Mouse (Mus musculus) cerebellum, postnatal 4 days (tissue): Measurements from ENCODE around the gene Fscn1.

Experiments
- DNase-seq, 2 experiments: peaks; one replicate each; pipeline ENCODE4 v3.0.0; 2022; ENCODE audit warnings: low spot score in 2 of 2, mixed read lengths in 1 of 2

Fscn1 gene

GRCm38 (mm10) chr5:142935642-142936335, 24.4 kb upstream of the Fscn1 start:
- peak in 1 of 2 experiments; percentile 55 for DNase-seq

GRCm38 (mm10) chr5:142936336-142936719, 23.8 kb upstream of the Fscn1 start:
- DNase-seq: peak; percentile 75 to 87

- DNase-seq: no peak
These were observed 22.0 kb upstream of the Fscn1 start for GRCm38 (mm10) chr5:142937956-142938727.

GRCm38 (mm10) chr5:142940393-142940792, 19.8 kb upstream of the Fscn1 start:
- no peak for DNase-seq

GRCm38 (mm10) chr5:142944979-142945682, 15.0 kb upstream of the Fscn1 start:
- DNase-seq: no peak

- DNase-seq: no peak
These were observed 12.7 kb upstream of the Fscn1 start for GRCm38 (mm10) chr5:142947460-142947859.

GRCm38 (mm10) chr5:142949580-142949979, 10.6 kb upstream of the Fscn1 start:
- DNase-seq: no peak

GRCm38 (mm10) chr5:142950405-142950804, 9.7 kb upstream of the Fscn1 start:
- DNase-seq: peak in 1 of 2 experiments; percentile 66

- DNase-seq: no peak
These were observed 6.5 kb upstream of the Fscn1 start for GRCm38 (mm10) chr5:142953641-142954040.

GRCm38 (mm10) chr5:142956956-142957703, 3.0 kb upstream of the Fscn1 start:
- DNase-seq: no peak

GRCm38 (mm10) chr5:142958464-142958863, 1.7 kb upstream of the Fscn1 start:
- DNase-seq: no peak

- DNase-seq: no peak
These were observed 987 bp upstream of the Fscn1 start for GRCm38 (mm10) chr5:142959156-142959555.

- DNase-seq: peak in 1 of 2 experiments; percentile 36
These were observed 680 bp downstream of the Fscn1 start for GRCm38 (mm10) chr5:142960775-142961271.

- DNase-seq: no peak
These were observed 1.3 kb downstream of the Fscn1 start for GRCm38 (mm10) chr5:142961398-142961880.

GRCm38 (mm10) chr5:142961881-142962443, 1.8 kb downstream of the Fscn1 start:
- peak in 1 of 2 experiments; percentile 62 for DNase-seq

- DNase-seq: no peak
These were observed 2.4 kb downstream of the Fscn1 start for GRCm38 (mm10) chr5:142962444-142962961.

- peak in 1 of 2 experiments; percentile 47 for DNase-seq
These were observed 3.0 kb downstream of the Fscn1 start for GRCm38 (mm10) chr5:142963003-142963704.

- peak in 1 of 2 experiments; percentile 25 for DNase-seq
These were observed 3.8 kb downstream of the Fscn1 start for GRCm38 (mm10) chr5:142963705-142964494.

GRCm38 (mm10) chr5:142964650-142965049, 4.5 kb downstream of the Fscn1 start:
- DNase-seq: no peak
